Mouse (Mus musculus) limb, embryonic 10.5 days (tissue): ENCODE measurements around the gene Rnf150. TPM values are rescaled to one million over a fixed set of nuclear protein-coding genes. Genes with fewer than 3 reads are reported as not detected.

Source experiments
- DNase-seq: peaks from one replicate; pipeline ENCODE4 v3.0.0-alpha.2; 2017; ENCODE audit warnings: low spot score
- H3K27ac ChIP-seq: fragments of 300-500 bp; sonication (generic); 2 replicates; pipeline ENCODE4 v1.5.1; 2016; ENCODE audit warnings: mild to moderate bottlenecking
- H3K27me3 ChIP-seq: fragments of 300-500 bp; sonication (generic); 2 replicates; pipeline ENCODE4 v1.6.1; 2016; ENCODE audit warnings: low read depth, mild to moderate bottlenecking; ENCODE audit not compliant: poor library complexity, severe bottlenecking
- H3K36me3 ChIP-seq: fragments of 300-500 bp; sonication (generic); 2 replicates; pipeline ENCODE4 v1.6.1; 2016; ENCODE audit warnings: mild to moderate bottlenecking, moderate library complexity
- H3K4me1 ChIP-seq: fragments of 300-500 bp; sonication (generic); 2 replicates; pipeline ENCODE4 v1.6.1; 2016
- H3K4me3 ChIP-seq: fragments of 300-500 bp; sonication (generic); 2 replicates; pipeline ENCODE4 v1.5.1; 2016; ENCODE audit warnings: mild to moderate bottlenecking, moderate library complexity
- H3K9me3 ChIP-seq: fragments of 300-500 bp; sonication (generic); replicated peaks from 2 replicates; pipeline ENCODE4 v1.6.1; 2016; ENCODE audit warnings: mild to moderate bottlenecking
- WGBS: fragments of 180-500 bp; shearing (Covaris S2); methylation state at CpG from one replicate; pipeline ENCODE4 v1.1.7; 2016; 5-methylcytosine and 5-hydroxymethylcytosine counted together
- polyA plus RNA-seq: library from polyadenylated mRNA; unstranded; fragments of >200 nt; fragmentation: Nextera tagmentation; extraction: Ambion mirVana; gene quantifications from 2 replicates; pipeline ENCODE4 v1.2.1, GENCODE M21; 2016

The Rnf150 gene
- polyA plus RNA-seq, 1 experiment from 2014 or later = 2.1 TPM

- H3K9me3 ChIP-seq = no peaks in the 10 kb centered on the region
- H3K36me3 ChIP-seq = peaks cover 4% of the 10 kb centered on the region; the same call in 1 of the 2 replicates
- no peak overlapping the region for H3K4me3 ChIP-seq
- H3K27ac ChIP-seq = no peak overlapping the region; the same call in 1 of the 2 replicates
- peaks cover 13% of the 10 kb centered on the region; the same call in 1 of the 2 replicates for H3K4me1 ChIP-seq
- no peak for DNase-seq
- WGBS = 62% methylated on average over 2 of the region's 2 CpGs
- no peaks in the 10 kb centered on the region for H3K27me3 ChIP-seq
Measured at GRCm38 (mm10) chr8:83011286-83011685, 148.1 kb downstream of the Rnf150 start.

DNA sequence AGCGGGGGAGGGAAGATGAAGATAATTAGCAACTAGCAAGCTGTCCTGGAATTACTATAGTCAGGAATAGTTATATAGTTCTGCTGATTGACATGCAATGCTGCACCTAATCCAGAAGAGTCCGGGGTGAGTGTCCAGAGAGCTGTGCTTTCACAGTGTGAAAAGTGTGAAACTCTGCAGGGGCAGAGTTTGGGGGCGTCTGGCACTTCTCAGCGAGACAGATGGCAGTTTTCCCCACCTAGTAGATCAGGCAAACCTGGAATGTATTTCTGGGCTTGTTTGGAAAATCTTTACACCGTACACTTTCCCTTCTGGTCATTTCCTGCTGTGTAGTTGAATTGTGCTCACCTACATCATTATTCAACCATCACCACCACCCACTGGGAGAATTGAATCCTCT lies 148.6 kb downstream of the Rnf150 start:
- peaks cover 13% of the 10 kb centered on the region; the same call in 1 of the 2 replicates for H3K4me1 ChIP-seq
- no peak overlapping the region for H3K27ac ChIP-seq
- no peaks in the 10 kb centered on the region for H3K27me3 ChIP-seq
- WGBS = 38% methylated on average over 5 of the region's 5 CpGs
- DNase-seq = no peak
- 0 out of 2 replicates have a peak, but pooled peaks cover 4% of the 10 kb centered on the region for H3K36me3 ChIP-seq
- no peak overlapping the region for H3K4me3 ChIP-seq
- H3K9me3 ChIP-seq = no peaks in the 10 kb centered on the region

DNA sequence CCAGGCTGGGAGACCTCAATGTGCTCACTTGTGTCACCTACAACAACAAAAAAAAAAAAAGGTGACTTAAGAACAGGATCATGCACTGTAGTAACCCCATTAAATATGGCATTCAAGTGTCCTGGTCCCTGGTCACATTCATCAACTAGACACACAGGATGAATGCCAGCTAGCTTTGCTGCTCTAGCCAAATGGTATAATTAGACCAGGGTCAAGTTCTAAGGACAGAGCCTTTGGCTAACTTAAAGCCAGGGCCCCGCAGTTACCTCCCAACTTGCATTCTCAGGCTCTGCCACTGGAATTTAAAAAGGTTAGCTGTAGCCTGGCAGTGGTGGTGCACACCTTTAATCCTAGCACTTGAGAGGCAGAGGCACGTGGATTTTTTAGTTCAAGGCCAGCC lies 165.1 kb downstream of the Rnf150 start:
- 70% methylated on average over 2 of the region's 2 CpGs for WGBS
- Histone ChIP-seq H3K27me3 (no peaks in the 10 kb centered on the region), H3K9me3 (no peaks in the 10 kb centered on the region), H3K4me3 (no peak overlapping the region), H3K4me1 (no peaks in the 10 kb centered on the region), H3K27ac (no peak overlapping the region), H3K36me3 (no peaks in the 10 kb centered on the region)
- peak; percentile 25 for DNase-seq

DNA sequence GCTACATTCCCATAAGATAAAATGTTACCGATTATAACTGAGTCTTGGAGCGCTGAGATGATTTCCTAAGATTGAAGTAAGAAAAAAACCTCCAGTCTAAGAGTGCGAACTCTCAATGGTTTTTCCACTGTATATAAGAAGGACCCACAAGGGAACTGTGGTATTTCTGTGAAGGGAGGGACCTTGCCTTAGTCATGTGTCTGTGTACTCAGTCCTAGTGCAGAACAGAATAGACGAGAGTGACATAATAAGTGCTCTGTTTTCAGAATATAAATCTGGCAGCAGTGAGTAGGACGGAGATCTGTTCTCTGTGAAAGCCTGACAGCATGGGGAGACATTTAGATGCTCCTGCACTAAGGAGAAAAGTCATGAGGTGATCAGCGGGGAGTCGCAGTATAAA lies 169.6 kb downstream of the Rnf150 start:
- no peak overlapping the region for H3K4me3 ChIP-seq
- no peak overlapping the region for H3K27ac ChIP-seq
- no peaks in the 10 kb centered on the region for H3K27me3 ChIP-seq
- no peaks in the 10 kb centered on the region for H3K4me1 ChIP-seq
- DNase-seq = no peak
- H3K9me3 ChIP-seq = no peaks in the 10 kb centered on the region
- peaks cover 14% of the 10 kb centered on the region for H3K36me3 ChIP-seq
- 82% methylated on average over 7 of the region's 7 CpGs for WGBS

GRCm38 (mm10) chr8:83035141-83035540 lies 172.0 kb downstream of the Rnf150 start:
- Histone ChIP-seq H3K4me3 (no peak overlapping the region), H3K27ac (no peak overlapping the region), H3K36me3 (peaks cover 14% of the 10 kb centered on the region), H3K4me1 (no peaks in the 10 kb centered on the region), H3K9me3 (no peaks in the 10 kb centered on the region), H3K27me3 (no peaks in the 10 kb centered on the region)
- WGBS = 91% methylated on average over 5 of the region's 5 CpGs
- DNase-seq = peak; percentile 8

DNA sequence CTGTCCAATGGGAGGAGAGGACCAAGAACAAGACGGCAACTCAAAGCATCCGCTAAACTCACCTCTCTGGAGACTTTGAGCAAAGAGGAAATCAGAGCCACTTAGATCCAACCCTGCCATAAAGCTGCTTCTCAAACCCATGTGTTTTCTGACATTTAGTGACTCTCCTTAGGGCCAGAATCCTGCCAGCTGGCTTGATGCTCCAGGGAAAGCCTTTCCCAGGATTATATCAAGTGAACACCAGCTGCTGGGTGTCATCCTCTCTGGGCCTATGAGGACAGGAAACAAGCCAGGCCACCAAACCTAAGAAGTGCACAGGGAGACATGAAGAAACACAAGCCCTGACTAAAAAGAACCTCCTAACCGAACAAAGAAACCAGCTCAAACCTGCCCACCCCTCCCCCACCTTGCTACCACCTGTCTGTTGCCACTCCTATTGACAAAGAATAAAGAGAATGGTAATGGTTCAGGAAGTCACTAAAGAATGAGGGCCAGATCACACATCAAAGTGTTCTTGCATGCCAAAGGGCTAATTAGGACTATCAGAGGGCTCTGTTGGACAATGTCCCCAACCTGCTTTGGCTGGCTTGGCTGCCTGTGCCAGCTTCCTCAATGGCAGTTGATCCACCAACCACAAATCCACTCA lies 173.5 kb downstream of the Rnf150 start:
- no peak overlapping the region for H3K27ac ChIP-seq
- H3K4me1 ChIP-seq = no peaks in the 10 kb centered on the region
- no peaks in the 10 kb centered on the region for H3K27me3 ChIP-seq
- H3K36me3 ChIP-seq = peaks cover 14% of the 10 kb centered on the region
- 75% methylated on average over 3 of the region's 3 CpGs for WGBS
- DNase-seq = no peak
- H3K4me3 ChIP-seq = no peak overlapping the region
- H3K9me3 ChIP-seq = no peaks in the 10 kb centered on the region

DNA sequence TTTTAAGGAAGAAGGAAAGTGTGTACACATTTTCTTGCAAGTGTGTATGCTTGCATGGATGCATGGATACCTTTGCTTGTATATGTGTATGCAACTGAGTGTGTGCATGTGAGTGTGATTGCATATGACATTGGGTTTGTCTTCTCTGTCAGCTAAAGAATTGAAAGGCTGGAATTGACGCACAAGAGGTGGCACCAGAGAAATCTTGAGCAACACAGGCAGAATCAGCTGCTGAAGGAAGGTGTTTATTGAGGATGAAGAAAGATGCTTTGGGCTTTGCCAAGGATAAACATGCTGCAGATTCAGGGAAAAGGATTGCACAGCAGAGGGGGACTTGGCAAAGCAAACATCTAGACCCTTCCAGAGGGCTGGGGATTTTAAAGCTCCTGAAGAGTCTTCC lies 174.2 kb downstream of the Rnf150 start:
- Histone ChIP-seq H3K4me1 (no peaks in the 10 kb centered on the region), H3K9me3 (no peaks in the 10 kb centered on the region), H3K4me3 (no peak overlapping the region), H3K27ac (no peak overlapping the region), H3K27me3 (no peaks in the 10 kb centered on the region), H3K36me3 (peaks cover 14% of the 10 kb centered on the region)
- 93% methylated on average over 1 of the region's 1 CpGs for WGBS
- DNase-seq = peak; percentile 21

GRCm38 (mm10) chr8:83038575-83038974 lies 175.4 kb downstream of the Rnf150 start:
- DNase-seq = peak; percentile 7
- no peaks in the 10 kb centered on the region for H3K4me1 ChIP-seq
- 93% methylated on average over 10 of the region's 10 CpGs for WGBS
- H3K9me3 ChIP-seq = no peaks in the 10 kb centered on the region
- peaks cover 14% of the 10 kb centered on the region for H3K36me3 ChIP-seq
- H3K27me3 ChIP-seq = no peaks in the 10 kb centered on the region
- no peak overlapping the region for H3K4me3 ChIP-seq
- no peak overlapping the region for H3K27ac ChIP-seq

DNA sequence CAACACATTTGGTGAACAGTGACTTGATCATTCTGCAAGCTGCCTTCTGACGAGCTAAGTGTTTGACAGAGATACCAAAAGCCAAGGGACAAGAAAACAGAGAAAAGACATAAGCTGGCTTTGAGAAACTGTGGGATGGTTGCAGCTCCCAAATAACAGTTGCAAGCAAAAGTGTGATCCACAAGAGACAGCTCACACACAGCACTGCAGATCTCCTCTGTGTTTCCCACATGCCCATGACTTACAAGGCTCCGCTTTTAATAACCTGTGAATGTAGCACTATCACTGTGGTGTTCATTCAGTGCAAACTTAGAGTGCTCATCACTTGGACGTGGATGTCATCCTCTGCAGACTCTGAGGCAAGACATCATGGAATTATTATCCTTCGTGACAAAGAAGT lies 178.3 kb downstream of the Rnf150 start:
- Histone ChIP-seq H3K4me3 (no peak overlapping the region), H3K9me3 (no peaks in the 10 kb centered on the region), H3K4me1 (no peaks in the 10 kb centered on the region), H3K36me3 (peaks cover 8% of the 10 kb centered on the region), H3K27me3 (no peaks in the 10 kb centered on the region), H3K27ac (no peak overlapping the region)
- DNase-seq = no peak
- WGBS = 83% methylated on average over 4 of the region's 4 CpGs

DNA sequence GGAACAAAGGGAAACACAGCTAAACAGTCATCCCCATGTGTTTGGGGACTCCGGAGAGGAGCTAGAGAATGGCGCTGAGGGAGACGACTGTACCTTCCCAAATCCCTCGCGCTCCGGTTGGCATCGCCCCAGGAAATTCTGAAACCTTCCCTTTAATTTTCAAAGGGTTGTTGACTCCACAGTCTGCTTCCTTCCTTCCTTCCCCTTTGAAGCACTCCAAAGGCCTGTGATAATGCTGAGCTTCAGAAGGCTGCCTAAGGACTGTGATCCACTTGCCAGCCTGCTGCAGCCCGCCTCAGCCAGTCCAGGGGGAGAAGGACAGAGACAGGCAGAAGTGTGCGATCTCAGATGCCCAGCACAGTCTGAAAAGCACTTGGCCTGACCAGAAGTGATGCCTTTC lies 183.8 kb downstream of the Rnf150 start:
- WGBS = 85% methylated on average over 9 of the region's 9 CpGs
- Histone ChIP-seq H3K4me3 (no peak overlapping the region), H3K9me3 (no peaks in the 10 kb centered on the region), H3K4me1 (peaks cover 21% of the 10 kb centered on the region), H3K27ac (no peak overlapping the region), H3K27me3 (no peaks in the 10 kb centered on the region), H3K36me3 (no peaks in the 10 kb centered on the region)
- no peak for DNase-seq

DNA sequence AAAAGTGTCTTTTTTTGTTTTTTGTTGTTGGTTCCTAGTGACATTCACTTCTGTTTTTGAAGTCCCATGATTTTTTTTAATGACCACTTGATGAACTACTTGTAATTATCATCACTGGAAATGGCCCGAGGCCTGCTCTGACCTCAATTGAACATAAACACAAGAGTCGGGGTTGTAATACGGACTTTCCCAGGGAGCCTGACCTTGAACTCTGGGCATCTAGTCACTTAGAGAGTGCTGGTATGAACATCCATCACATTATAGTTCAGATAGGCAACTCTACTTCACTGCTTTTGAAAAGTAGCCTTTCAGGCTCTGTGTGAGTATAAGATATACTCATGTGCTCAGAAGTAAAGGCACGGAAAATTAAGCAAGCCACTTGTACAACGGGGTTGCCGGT lies 185.4 kb downstream of the Rnf150 start:
- 61% methylated on average over 6 of the region's 6 CpGs for WGBS
- no peaks in the 10 kb centered on the region for H3K27me3 ChIP-seq
- no peaks in the 10 kb centered on the region for H3K36me3 ChIP-seq
- H3K4me3 ChIP-seq = no peak overlapping the region
- no peaks in the 10 kb centered on the region for H3K9me3 ChIP-seq
- H3K4me1 ChIP-seq = peaks cover 21% of the 10 kb centered on the region
- H3K27ac ChIP-seq = 0 out of 2 replicates have a peak overlapping the region, but pooled peaks have one; percentile 74
- DNase-seq = no peak

DNA sequence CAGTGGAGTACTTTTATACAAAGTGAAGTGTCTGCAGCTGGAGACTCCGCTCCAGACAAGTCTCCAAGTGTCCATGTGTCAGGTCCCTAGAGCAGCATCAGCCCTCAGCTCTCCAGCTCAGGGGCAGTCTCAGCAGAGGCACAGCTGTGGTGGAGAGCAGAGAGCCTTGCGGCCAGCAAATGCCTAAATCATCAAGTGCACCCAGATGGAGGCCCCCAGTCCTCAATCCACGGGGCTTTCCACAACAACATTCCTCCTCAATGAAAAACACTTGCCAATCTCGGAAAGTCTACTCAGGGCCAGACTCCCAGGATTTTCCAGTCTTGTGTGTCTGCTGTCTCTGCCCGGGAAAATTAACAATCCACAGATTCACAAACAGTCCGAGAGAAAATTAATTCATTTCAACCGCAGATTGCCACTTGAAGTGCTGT lies 186.0 kb downstream of the Rnf150 start:
- DNase-seq = peak; percentile 56
- Histone ChIP-seq H3K4me1 (peaks cover 21% of the 10 kb centered on the region), H3K4me3 (no peak overlapping the region), H3K36me3 (no peaks in the 10 kb centered on the region), H3K27me3 (no peaks in the 10 kb centered on the region), H3K27ac (peak overlapping the region; percentile 74), H3K9me3 (no peaks in the 10 kb centered on the region)
- 54% methylated on average over 7 of the region's 7 CpGs for WGBS

- Histone ChIP-seq H3K4me3 (no peak overlapping the region), H3K36me3 (no peaks in the 10 kb centered on the region), H3K9me3 (no peaks in the 10 kb centered on the region), H3K27ac (peak overlapping the region; percentile 74), H3K4me1 (peaks cover 21% of the 10 kb centered on the region), H3K27me3 (no peaks in the 10 kb centered on the region)
- no peak for DNase-seq
- 85% methylated on average over 1 of the region's 1 CpGs for WGBS
Measured at GRCm38 (mm10) chr8:83049616-83050015, 186.5 kb downstream of the Rnf150 start.

DNA sequence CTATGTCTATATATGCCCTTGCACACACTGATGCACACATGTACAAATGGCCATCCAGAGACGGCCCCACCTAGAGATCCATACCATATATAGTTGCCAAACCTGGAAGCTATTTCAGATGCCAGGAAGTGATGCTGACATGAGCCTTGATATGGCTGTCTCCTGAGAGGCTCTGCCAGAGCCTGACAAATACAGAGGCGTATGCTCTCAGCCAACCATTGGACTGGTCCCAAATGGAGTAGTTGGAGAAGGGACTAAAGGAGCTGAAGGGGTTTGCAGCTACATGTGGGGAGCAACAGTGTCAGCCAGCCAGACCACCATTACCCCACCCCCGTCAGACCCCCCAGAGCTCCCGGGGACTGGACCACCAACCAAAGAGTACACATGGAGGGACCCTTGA lies 189.7 kb downstream of the Rnf150 start:
- no peaks in the 10 kb centered on the region for H3K36me3 ChIP-seq
- no peak overlapping the region for H3K27ac ChIP-seq
- no peaks in the 10 kb centered on the region for H3K27me3 ChIP-seq
- no peak for DNase-seq
- H3K9me3 ChIP-seq = no peaks in the 10 kb centered on the region
- 88% methylated on average over 4 of the region's 4 CpGs for WGBS
- no peak overlapping the region for H3K4me3 ChIP-seq
- peaks cover 25% of the 10 kb centered on the region for H3K4me1 ChIP-seq
